Mouse (Mus musculus) cerebral cortex, adult 2 months (tissue): ENCODE results near the gene Trem1.

Source experiments
- WGBS: fragments of 180-500 bp; shearing (Covaris S2); methylation state at CpG from one replicate; pipeline ENCODE4 v1.1.7; 2018; 5-methylcytosine and 5-hydroxymethylcytosine counted together

Trem1 gene

DNA sequence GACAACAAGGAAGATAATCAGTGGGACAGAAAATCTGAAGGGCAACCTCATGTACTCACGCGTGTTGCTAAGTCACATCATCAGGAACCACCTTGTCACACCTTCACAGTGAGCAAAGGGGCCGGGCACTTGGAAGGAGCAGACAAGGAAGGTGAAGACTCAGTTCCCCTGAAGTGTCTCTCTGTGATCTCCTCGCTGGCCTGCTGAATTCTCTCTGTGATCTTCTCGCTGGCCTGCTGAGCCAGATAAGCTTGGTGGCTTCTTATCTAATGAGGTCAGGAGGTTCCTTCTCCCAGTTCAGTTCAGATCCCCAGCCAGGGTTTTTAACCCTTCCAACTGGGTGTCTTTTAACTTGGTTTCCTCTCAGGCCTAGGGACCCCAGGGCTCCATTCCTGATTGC lies 39.6 kb downstream of the Trem1 start:
- 89% methylated on average over 5 of the region's 5 CpGs for WGBS

DNA sequence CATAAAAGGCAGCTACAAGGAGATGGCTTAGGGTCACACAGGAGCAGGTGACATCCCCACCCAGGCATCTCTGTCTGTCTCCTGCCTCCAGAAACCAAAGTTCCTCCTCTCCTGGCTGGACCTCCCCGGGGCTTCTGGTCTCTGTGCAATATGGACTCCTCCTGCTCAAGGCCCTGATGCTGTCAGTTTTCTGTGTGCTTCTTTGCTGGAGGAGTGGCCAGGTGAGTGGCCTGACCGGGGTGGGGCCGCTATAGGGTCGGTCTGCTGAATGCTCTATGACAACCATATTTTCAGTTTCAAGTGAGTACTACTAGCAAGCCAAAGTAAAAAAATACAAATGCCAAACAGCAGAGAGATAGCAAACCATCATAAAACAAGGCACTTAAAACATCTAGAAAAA lies 40.0 kb downstream of the Trem1 start:
- 92% methylated on average over 4 of the region's 4 CpGs for WGBS

DNA sequence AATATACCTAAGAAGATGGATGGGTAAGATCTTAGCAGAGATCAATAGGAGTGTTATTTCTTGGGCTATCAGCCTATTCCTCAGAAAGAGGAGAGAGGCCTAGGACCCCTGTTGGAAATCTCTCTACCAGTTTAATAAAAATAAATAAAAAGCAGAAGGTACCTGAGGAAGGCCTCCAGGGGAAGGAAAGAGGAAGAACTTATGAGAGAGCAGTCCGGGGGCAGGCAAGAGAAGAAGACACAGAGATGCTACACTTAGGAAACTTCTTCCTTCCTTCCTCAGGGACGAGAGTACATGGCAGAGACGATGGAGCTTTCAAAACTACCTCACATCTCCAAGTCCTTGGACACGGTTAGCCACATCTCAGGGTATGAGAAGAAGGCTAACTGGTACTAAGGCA lies 41.5 kb downstream of the Trem1 start:
- 84% methylated on average over 4 of the region's 4 CpGs for WGBS

DNA sequence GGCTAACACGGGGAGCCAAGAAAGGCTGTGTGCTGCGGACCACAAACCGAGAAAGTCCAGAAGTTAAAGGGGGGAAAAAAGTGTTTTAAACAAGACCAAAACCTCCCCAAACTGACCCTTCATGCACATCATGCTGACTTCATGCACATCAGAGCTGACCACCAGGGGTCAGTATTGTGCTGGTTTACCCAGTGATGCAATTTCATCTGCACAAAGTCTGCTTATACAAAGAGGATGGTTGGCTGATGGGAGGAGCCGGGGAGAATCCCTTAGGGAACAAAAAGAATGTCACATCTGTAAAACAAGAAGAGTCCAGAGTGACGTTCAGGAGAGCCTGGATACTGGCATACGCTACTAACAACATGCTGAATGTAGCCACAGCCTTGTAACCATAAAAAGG lies 42.3 kb downstream of the Trem1 start:
- WGBS, result 44% methylated on average over 6 of the region's 6 CpGs

DNA sequence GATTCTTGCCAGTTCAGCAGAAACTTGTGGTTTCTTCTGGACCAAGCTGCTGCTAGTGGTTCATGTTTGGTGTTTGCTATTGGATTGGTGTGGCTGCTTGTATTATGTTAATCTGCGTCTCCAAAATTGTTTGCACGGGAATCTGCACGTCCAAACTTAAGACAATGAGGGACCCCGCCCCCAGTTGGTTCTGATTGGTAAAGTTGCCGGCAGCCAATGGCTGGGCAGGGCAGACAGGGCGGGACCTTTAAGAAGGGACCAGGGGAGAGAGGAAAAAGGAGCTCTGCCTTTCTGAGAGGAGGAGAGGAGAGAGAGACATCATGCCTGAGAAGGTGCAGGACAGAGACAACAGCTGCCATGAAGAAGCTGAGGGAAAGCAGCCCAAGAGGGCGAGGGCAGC lies 43.2 kb downstream of the Trem1 start:
- WGBS, result 70% methylated on average over 7 of the region's 7 CpGs

DNA sequence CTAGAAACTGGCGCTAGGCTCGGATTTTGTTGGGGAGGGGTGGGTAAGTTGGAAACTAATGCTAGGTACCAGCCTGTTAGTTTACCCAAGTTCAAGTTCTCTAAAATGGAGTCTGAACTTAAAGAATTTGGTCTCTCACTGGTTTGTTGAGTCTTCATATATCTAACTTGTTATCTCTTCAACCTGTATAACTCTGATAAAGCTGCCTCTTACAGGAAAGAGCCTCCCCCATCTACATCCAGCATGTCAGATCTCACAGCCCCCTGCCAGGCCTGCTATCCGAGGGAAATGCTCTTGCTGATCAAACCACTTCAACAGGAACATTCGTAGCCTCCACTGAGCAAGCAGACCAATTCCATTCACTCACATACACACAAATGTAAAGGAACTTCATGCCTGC lies 46.4 kb downstream of the Trem1 start:
- 83% methylated on average over 4 of the region's 4 CpGs for WGBS

DNA sequence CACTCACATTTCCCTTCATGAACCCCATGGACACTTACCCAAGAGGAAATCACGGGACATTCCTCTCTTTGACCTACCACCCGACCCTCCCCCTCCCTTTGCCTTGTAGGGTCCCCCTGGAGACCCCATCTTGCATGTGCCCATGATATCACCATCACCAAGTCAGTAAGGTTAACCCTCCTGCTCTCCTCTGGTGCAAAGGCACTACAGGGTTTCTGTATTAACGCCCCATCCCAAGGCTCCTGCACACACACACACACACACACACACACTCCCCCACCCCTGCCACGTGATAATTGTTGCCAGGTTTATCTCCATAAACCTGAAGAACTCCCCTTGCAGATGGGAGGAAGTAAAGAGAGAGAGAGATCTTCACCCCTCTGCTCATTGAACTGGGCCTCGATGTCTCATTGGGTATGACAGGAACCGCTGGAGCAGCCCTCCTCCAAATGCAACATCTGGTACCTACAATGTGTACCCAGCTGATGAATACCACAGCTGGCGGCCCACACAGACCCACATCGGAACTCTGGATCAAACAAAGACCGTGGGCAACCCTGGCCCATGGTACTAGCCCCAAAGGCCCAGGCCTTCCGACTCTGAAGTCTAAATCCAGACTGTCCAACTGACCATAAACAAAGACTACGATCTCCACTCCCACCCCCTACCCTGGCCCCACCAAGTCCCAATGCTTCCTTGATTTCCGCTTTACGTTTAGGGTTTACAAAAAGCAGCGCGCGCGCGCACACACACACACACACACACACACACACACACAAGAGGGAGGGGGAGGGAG lies 48.6 kb downstream of the Trem1 start:
- 42% methylated on average over 18 of the region's 18 CpGs for WGBS

DNA sequence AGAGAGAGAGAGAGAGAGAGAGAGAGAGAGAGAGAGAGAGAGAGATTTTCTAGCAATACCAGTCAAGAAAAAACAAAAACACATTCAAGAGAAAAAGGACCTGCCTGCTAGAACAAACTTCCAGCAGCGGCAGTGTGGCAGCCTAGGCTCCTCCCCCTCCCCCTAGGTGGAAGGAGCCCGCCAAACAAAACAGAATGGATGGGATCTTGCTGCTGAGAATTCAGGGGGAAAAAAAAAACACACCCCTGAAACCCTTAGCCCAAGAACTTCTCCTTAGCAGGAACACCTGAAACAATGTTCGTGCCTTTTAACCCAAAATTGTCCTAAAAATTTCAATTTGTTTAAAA lies 49.1 kb downstream of the Trem1 start:
- WGBS, result 18% methylated on average over 3 of the region's 3 CpGs

DNA sequence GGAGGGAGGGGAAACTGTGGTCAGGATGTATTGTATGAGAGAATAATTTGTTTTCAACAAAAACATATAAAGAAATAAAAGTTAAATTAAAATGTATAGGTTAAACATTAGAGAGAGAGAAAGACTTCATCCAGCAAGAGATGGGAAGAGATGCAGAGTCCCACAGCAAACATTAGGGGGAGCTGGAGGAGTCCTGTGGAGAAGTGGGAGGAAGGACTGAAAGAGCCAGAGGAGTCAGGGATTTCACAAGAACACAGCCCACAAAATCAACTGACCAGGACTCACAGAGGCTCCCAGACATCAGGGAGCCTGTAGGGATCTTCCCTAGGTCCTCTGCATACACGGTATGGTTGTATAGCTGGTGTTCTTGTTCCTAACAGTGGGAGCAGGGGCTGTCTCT lies 54.2 kb downstream of the Trem1 start:
- WGBS, result 34% methylated on average over 1 of the region's 1 CpGs

DNA sequence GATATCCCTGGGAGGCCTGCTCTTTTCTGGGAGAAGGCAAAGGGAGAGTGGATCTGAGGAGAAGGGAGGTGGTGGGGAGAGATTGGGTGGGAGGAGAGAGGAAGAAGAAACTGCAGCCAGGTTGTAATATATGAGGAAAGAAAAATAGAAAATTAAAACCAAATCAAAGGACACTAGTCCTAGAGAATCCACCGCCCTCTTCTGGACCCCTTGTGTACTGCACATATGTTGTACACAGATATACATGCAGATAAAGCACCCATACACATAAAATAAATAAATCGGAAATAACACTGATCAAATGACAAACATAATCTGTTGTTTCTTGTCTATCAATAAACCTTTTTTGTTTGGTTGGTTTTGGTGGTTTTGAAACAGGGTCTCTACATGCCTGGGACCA lies 54.7 kb downstream of the Trem1 start:
- 62% methylated on average over 2 of the region's 2 CpGs for WGBS

DNA sequence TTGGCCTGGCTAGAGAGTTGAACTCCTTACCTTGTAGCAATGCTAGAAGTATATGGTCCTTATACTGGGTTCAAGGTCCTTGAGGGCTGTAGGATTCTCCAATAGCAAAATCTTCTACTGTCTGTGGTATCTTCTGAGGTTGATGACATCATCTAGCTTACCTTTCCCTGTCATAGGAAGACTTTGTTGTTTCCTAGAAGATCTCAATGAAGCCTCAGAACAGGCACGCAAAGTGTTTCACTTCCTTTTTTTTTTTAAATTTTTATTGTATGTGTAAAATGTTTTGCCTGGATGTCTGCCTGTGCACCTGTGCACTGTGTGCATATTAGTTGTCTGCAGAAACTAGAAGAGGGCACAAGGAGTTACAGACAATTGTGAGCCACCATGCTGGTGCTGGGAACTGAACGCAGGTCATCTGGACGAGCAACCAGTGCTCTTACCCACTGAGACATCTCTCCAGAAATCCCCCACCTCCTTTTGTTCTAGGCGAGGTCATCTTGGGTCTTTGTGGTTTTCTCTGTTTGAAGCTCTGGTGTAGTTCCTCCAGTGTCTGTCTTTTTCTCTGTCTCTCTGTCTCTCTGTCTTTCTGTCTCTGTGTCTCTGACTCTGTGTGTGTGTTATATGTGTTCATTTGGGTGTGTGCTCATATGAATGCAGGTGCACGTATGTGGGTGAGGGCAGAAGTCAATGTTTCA lies 61.1 kb downstream of the Trem1 start:
- 85% methylated on average over 5 of the region's 5 CpGs for WGBS
